Mouse (Mus musculus): ENCODE results near the gene Notch3.

DNA sequence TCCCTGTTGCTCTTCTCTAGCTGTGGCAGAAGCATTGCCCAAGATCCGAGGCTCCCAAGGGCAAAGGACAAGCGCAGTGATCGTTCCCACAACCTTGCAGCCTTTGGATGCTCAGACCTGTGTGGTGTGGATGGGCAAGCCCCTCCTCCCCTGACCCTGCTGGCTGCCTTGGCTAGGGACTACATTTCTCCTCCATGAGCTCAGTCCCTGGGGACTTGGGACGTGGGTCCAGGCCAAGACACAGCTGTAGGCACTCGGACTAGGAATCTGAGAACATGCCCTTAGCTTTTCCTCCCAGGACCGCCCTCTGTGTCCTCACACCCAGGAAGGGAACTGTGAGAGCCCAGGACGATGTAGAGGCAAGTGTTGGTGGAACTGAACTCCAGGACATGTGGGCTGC lies 6.5 kb upstream of the Notch3 start:
- TF ChIP-seq CTCF (IDR thresholded peaks at IDR 0.05; ENCODE audit: low read depth) (no peak), EP300 (IDR thresholded peaks at IDR 0.05; ENCODE audit: low read depth) (no peak)
